Mouse (Mus musculus) stomach, postnatal 0 days (tissue): ENCODE data around the gene Tmem33.

Experiments
- CTCF ChIP-seq: IDR thresholded peaks from 2 replicates; pipeline ENCODE4 v1.5.1; 2016; ENCODE audit warnings: antibody characterized with exemption, low read depth, mild to moderate bottlenecking, moderate library complexity
- EP300 ChIP-seq: optimal IDR thresholded peaks from 2 replicates; pipeline ENCODE3; 2016; ENCODE audit warnings: antibody characterized with exemption

GRCm38 (mm10) chr5:67295029-67295428, 34.7 kb downstream of the Tmem33 start:
- TF ChIP-seq CTCF, result no peak
- no peak for TF ChIP-seq EP300
